ENCODE assay signal across 22 mouse cellular contexts in genomic region chrX:93877634-93878016, GRCm38 (mm10). TPM values are rescaled to one million over a fixed set of nuclear protein-coding genes. Genes with fewer than 3 reads are reported as not detected.
DNase-seq lines count a peak whose midpoint lies in the region; ATAC-seq lines count a peak whose summit lies in the region.
"Had no signal": no experiment of that assay in that cellular context is flagged by ENCODE, and none has a peak within 500 bp of the region (broad histone marks: within the 10 kb centered on the region; RNA-seq: fewer than 3 reads in every experiment).

No protein-coding gene starts in this region.

- no peaks in the 10 kb centered on the region for H3K27me3 ChIP-seq in intestine, embryonic 16.5 days (replicated peaks; ENCODE audit: control insufficient read depth, insufficient read depth, low read length)
- no peaks in the 10 kb centered on the region for H3K27me3 ChIP-seq in forebrain, embryonic 16.5 days (replicated peaks; ENCODE audit: control insufficient read depth, insufficient read depth, low read length)

- peak; percentile 3 for DNase-seq in lung, postnatal 25 days (ENCODE audit: low spot score)
- DNase-seq in lung, postnatal 4 days, result no peak
- DNase-seq in right cerebral cortex, postnatal 25 days, result no peak
- DNase-seq in adrenal gland, postnatal 36 days, result no peak
- DNase-seq: adrenal gland, adult 2 months; adrenal gland, postnatal 14 days; B cell, adult 2 months; cerebellum, adult 11-12 months; cerebellum, adult 8-10 months; cerebellum, postnatal 10 days; cerebellum, postnatal 36 days; gastrocnemius, postnatal 25 days; heart, adult 2 months had no signal

- H3K9ac ChIP-seq in intestine, embryonic 16.5 days (ENCODE audit: low read depth, low read length), result no peak overlapping the region
- no peak overlapping the region for H3K9ac ChIP-seq in forebrain, embryonic 16.5 days (replicated peaks; ENCODE audit: low read depth, low read length)
- H3K9ac ChIP-seq: hindbrain, embryonic 13.5 days had no signal

- no peak overlapping the region for H3K4me3 ChIP-seq in intestine, embryonic 16.5 days (ENCODE audit: low read length)
- no peak overlapping the region for H3K4me3 ChIP-seq in forebrain, embryonic 16.5 days (replicated peaks; ENCODE audit: low read length)
- H3K4me3 ChIP-seq: forebrain, embryonic 10.5 days; heart, adult 2 months; heart, embryonic 10.5 days; hindbrain, embryonic 10.5 days; hindbrain, embryonic 13.5 days had no signal

- 0 out of 2 replicates have a peak overlapping the region, but pooled peaks have one; percentile 45 for H3K27ac ChIP-seq in intestine, embryonic 16.5 days (ENCODE audit: low read length)
- H3K27ac ChIP-seq in forebrain, embryonic 16.5 days (ENCODE audit: low read length), result no peak overlapping the region
- H3K27ac ChIP-seq: forebrain, embryonic 10.5 days; heart, adult 2 months; heart, embryonic 10.5 days; hindbrain, embryonic 10.5 days; hindbrain, embryonic 13.5 days had no signal

- 0 out of 2 replicates have a peak, but pooled peaks have one; percentile 11 for ATAC-seq in intestine, embryonic 16.5 days
- ATAC-seq in monocyte, adult 5-6 weeks (replicated peaks; ENCODE audit: insufficient number of reproducible peaks, low FRiP score, low TSS enrichment, poor library complexity, severe bottlenecking), result peak; percentile 61; the same call in 1 of the 2 replicates
- ATAC-seq in forebrain, embryonic 16.5 days, result no peak
- ATAC-seq: forebrain, embryonic 14.5 days; hindbrain, embryonic 16.5 days had no signal

- H3K9me3 ChIP-seq in intestine, embryonic 16.5 days (ENCODE audit: control insufficient read depth, low read length), result no peaks in the 10 kb centered on the region
- H3K9me3 ChIP-seq in forebrain, embryonic 16.5 days (ENCODE audit: control insufficient read depth, low read length), result no peaks in the 10 kb centered on the region
- H3K9me3 ChIP-seq: forebrain, embryonic 10.5 days; heart, embryonic 10.5 days; hindbrain, embryonic 10.5 days; hindbrain, embryonic 13.5 days had no signal

- H3K4me2 ChIP-seq in intestine, embryonic 16.5 days (ENCODE audit: low read depth, low read length), result no peak overlapping the region
- no peak overlapping the region for H3K4me2 ChIP-seq in forebrain, embryonic 16.5 days (ENCODE audit: low read length)
- H3K4me2 ChIP-seq: hindbrain, embryonic 13.5 days had no signal

- WGBS in intestine, embryonic 16.5 days, result 46% methylated on average over 3 of the region's 3 CpGs
- WGBS in forebrain, embryonic 16.5 days, result 77% methylated on average over 3 of the region's 3 CpGs

- H3K4me1 ChIP-seq in intestine, embryonic 16.5 days (ENCODE audit: control insufficient read depth, insufficient read depth, low read length), result 0 out of 2 replicates have a peak, but pooled peaks cover 2% of the 10 kb centered on the region
- H3K4me1 ChIP-seq in forebrain, embryonic 16.5 days (replicated peaks; ENCODE audit: control insufficient read depth, insufficient read depth, low read length), result no peaks in the 10 kb centered on the region
- H3K4me1 ChIP-seq: forebrain, embryonic 10.5 days; heart, embryonic 10.5 days; hindbrain, embryonic 10.5 days; hindbrain, embryonic 13.5 days had no signal

- no peaks in the 10 kb centered on the region for H3K36me3 ChIP-seq in intestine, embryonic 16.5 days (ENCODE audit: control insufficient read depth, insufficient read depth, low read length)
- no peaks in the 10 kb centered on the region for H3K36me3 ChIP-seq in forebrain, embryonic 16.5 days (ENCODE audit: control insufficient read depth, insufficient read depth)
- H3K36me3 ChIP-seq: forebrain, embryonic 10.5 days; heart, embryonic 10.5 days; hindbrain, embryonic 10.5 days; hindbrain, embryonic 13.5 days had no signal

RNA-seq across cellular contexts. Expression of gene Pdk3, which starts 45.6 kb away (rescaled TPM):
- polyA plus RNA-seq in intestine, embryonic 16.5 days (2015; fragmentation: Nextera tagmentation; extraction: Ambion mirVana), result 61.3 and 63.9 TPM in 2 replicates
- 21.0 to 28.3 TPM (median 22.1 TPM) in 3 replicates for total RNA-seq in monocyte, adult 5-6 weeks (2017)
- 28.7 and 34.2 TPM in 2 replicates for polyA plus RNA-seq in forebrain, embryonic 16.5 days (2015; fragmentation: Nextera tagmentation; extraction: Ambion mirVana)
- 10 to 100 TPM; 13.0 to 19.3 TPM for total RNA-seq in adrenal gland, postnatal 36 days (2021)
